Mouse (Mus musculus): ENCODE measurements around the gene Anks1b.

Gene Anks1b

GRCm38 (mm10) chr10:90808616-90809310 lies 935.5 kb downstream of the Anks1b start:
- DNase-seq (ENCODE audit: low read depth, low spot score), result no peak

GRCm38 (mm10) chr10:90809911-90810590 lies 936.7 kb downstream of the Anks1b start:
- no peak for DNase-seq (ENCODE audit: low read depth, low spot score)

GRCm38 (mm10) chr10:90811446-90811845 lies 938.1 kb downstream of the Anks1b start:
- DNase-seq (ENCODE audit: low read depth, low spot score), result no peak

GRCm38 (mm10) chr10:90813326-90813725 lies 940.0 kb downstream of the Anks1b start:
- DNase-seq (ENCODE audit: low read depth, low spot score), result no peak

GRCm38 (mm10) chr10:90814412-90814811 lies 941.1 kb downstream of the Anks1b start:
- DNase-seq (ENCODE audit: low read depth, low spot score), result no peak

- DNase-seq (ENCODE audit: low read depth, low spot score), result no peak
Observed at GRCm38 (mm10) chr10:90818246-90818937, 945.1 kb downstream of the Anks1b start.

GRCm38 (mm10) chr10:90823438-90823837 lies 950.1 kb downstream of the Anks1b start:
- DNase-seq (ENCODE audit: low read depth, low spot score), result peak; percentile 23

- no peak for DNase-seq (ENCODE audit: low read depth, low spot score)
Observed at GRCm38 (mm10) chr10:90824692-90825091, 951.4 kb downstream of the Anks1b start.

- peak; percentile 36 for DNase-seq (ENCODE audit: low read depth, low spot score)
Observed at GRCm38 (mm10) chr10:90826939-90827338, 953.6 kb downstream of the Anks1b start.

- DNase-seq (ENCODE audit: low read depth, low spot score), result peak; percentile 18
Observed at GRCm38 (mm10) chr10:90828581-90829393, 955.5 kb downstream of the Anks1b start.

- DNase-seq (ENCODE audit: low read depth, low spot score), result peak; percentile 50
Observed at GRCm38 (mm10) chr10:90829394-90830267, 956.3 kb downstream of the Anks1b start.

- DNase-seq (ENCODE audit: low read depth, low spot score), result no peak
Observed at GRCm38 (mm10) chr10:90830268-90830585, 956.9 kb downstream of the Anks1b start.

GRCm38 (mm10) chr10:90830591-90831287 lies 957.4 kb downstream of the Anks1b start:
- no peak for DNase-seq (ENCODE audit: low read depth, low spot score)

GRCm38 (mm10) chr10:90831288-90831626 lies 957.9 kb downstream of the Anks1b start:
- no peak for DNase-seq (ENCODE audit: low read depth, low spot score)

- peak; percentile 17 for DNase-seq (ENCODE audit: low read depth, low spot score)
Observed at GRCm38 (mm10) chr10:90834306-90834705, 961.0 kb downstream of the Anks1b start.

GRCm38 (mm10) chr10:90835195-90835594 lies 961.9 kb downstream of the Anks1b start:
- no peak for DNase-seq (ENCODE audit: low read depth, low spot score)

GRCm38 (mm10) chr10:90839611-90840335 lies 966.5 kb downstream of the Anks1b start:
- no peak for DNase-seq (ENCODE audit: low read depth, low spot score)

- no peak for DNase-seq (ENCODE audit: low read depth, low spot score)
Observed at GRCm38 (mm10) chr10:90842398-90842797, 969.1 kb downstream of the Anks1b start.

GRCm38 (mm10) chr10:90851077-90851476 lies 977.8 kb downstream of the Anks1b start:
- no peak for DNase-seq (ENCODE audit: low read depth, low spot score)

- no peak for DNase-seq (ENCODE audit: low read depth, low spot score)
Observed at GRCm38 (mm10) chr10:90851999-90852398, 978.7 kb downstream of the Anks1b start.
